Mouse (Mus musculus) testis, adult 10 weeks (tissue): ENCODE results near the gene Cdh22. TPM values are rescaled to one million over a fixed set of nuclear protein-coding genes. Genes with fewer than 3 reads are reported as not detected.

ENCODE experiments used
- polyA plus RNA-seq: library from polyadenylated mRNA; stranded (reverse); fragments of 350-450 nt; fragmentation: Illumina TruSeq; extraction: RNeasy Lipid Tissue Mini Kit (QIAGEN cat#74804); gene quantifications from one replicate; pipeline ENCODE4 v1.2.3, GENCODE M21; 2014; ENCODE audit warnings: low read depth, low replicate concordance

Gene Cdh22
- polyA plus RNA-seq = not detected

DNA sequence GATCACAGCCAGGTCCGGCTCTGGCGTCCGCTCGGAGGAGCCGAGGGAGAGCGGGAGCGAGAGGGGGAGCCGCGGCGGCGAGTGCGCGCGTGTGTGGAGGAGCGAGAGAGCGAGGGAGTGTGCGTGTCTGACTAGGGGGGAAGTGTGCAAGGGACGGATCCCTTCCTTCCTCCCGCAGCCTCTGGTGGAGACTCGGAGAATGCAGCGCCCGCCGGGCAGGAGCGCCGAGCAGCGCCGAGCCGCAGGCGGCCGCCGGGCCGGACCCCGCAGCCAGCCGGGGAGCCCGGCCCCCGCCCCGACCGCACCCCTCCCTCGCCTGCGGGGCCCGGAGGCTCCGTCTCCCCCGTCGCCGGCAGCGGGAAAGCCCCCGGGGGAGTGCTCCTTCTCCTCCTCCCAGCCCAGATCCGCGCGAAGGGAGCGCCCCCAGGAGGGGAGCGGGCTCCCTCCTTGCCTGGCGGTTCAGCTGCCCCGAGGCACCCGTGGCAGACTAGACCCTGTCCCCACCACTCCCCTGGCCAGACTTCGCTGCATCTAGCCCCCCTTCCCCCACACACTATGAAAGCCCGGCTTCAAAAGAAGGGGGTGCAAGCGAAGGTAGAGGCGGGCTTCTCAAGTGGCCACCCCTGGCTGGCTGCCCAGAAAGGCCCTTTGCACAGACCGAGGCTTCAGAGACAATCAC, at the start of gene Cdh22:
Cdh22 (minus strand) TSS at position 241 of the 679 bp plus-strand sequence.

DNA sequence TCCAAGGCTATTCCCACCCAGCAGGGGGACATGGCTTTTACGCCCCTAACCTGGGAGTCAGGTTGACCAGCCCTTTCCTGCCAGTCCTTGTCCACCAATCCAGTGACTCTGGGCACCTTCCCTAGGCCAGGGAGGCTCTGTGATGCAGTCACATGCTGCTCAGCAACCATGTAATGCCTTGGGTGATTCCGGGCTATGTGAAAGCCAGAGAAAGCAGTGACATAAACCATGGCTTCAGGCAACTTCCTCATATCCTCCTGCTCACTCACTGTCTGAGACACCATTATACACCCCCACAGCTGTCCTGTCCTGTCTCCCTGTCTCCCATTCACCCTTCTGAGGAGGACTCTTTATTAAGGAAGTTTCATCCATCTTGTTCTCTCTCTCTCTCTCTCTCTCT, 144.0 kb downstream of the Cdh22 start, which contains the start of gene 1700025C18Rik:
1700025C18Rik (minus strand) TSS at position 101 of the 400 bp plus-strand sequence.

Other genes starting within 250 kb of the Cdh22 start
- 22.8 TPM for gene Ncoa5, start 200.0 kb downstream of the Cdh22 start, polyA plus RNA-seq
- not detected for gene Cd40, start 179.2 kb downstream of the Cdh22 start, polyA plus RNA-seq
- gene 1700025C18Rik, start 144.1 kb downstream of the Cdh22 start, polyA plus RNA-seq = 2.2 TPM
- 3.6 TPM for gene Slc35c2, start 53.0 kb upstream of the Cdh22 start, polyA plus RNA-seq
- 2.5 TPM for gene Elmo2, start 91.6 kb upstream of the Cdh22 start, polyA plus RNA-seq
- gene Zfp663, start 133.9 kb upstream of the Cdh22 start, polyA plus RNA-seq = not detected
- gene Zfp334, start 153.4 kb upstream of the Cdh22 start, polyA plus RNA-seq = 1.4 TPM
- gene Ocstamp, start 165.6 kb upstream of the Cdh22 start, polyA plus RNA-seq = not detected
- gene Slc13a3, start 238.4 kb upstream of the Cdh22 start, polyA plus RNA-seq = not detected